8 mouse cellular contexts compared by ENCODE assay signal in the genomic region with DNA sequence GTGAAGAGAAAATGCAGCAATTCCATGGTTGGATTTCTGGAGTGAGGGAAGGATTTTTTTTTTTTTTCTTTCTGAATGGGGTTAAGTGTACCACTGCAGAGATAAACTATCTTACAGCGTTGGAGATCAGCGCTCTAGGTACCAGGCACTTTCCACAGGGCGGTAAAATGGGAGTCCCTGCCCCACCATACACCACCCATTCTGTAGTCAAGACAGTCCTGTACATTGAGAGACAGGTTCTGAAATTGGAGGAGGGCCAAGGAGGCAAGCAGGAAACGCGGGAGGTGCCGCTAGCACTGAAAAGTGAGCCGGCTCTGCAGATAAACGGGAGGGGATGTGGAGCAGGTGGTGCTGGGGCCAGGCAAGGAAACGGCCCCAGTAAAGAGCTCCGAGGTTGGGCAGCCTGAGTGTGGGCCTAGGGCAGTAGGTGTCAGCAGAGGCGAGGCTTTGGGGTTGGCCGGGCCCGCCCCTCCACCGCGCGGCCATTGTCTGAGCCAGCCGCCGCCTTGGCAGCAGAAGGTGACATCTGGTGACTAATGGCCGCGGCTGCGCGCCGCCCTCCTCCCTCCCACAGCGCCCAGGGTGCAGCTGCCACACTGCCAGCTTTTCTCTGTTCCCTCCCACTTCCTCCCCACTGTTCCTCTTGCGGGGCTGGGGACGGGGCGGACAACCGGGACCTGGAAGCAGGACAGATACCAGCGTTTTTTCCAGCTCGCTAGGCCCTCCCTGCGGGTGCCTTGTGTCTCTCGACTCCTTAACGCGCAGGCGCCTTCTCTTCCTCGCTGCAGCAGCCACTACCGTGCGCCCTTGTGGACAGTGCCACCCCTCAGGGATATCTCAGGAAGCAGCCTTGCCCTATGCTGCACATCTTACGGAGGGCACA.
DNase-seq lines count a peak whose midpoint lies in the region; ATAC-seq lines count a peak whose summit lies in the region.

No protein-coding gene starts in this region.

- 0 out of 2 replicates have a peak overlapping the region, but pooled peaks have one; percentile 7 for H3K27ac ChIP-seq in brown adipose tissue, adult 24 weeks (replicated peaks; ENCODE audit: low read depth, low read length)
- peak overlapping the region; percentile 94 for H3K27ac ChIP-seq in forebrain, embryonic 11.5 days (ENCODE audit: low read depth, low read length)
- peak overlapping the region; percentile 93 for H3K27ac ChIP-seq in heart, embryonic 15.5 days
- H3K27ac ChIP-seq in liver, embryonic 12.5 days: peak overlapping the region; percentile 62

- peak overlapping the region; percentile 75 for H3K9ac ChIP-seq in forebrain, embryonic 11.5 days (ENCODE audit: low read length)
- peak overlapping the region; percentile 57 for H3K9ac ChIP-seq in heart, embryonic 15.5 days
- no peak overlapping the region for H3K9ac ChIP-seq in liver, embryonic 12.5 days

- ATAC-seq in forebrain, embryonic 11.5 days (replicated peaks; ENCODE audit: low FRiP score): peak; percentile 96
- peak; percentile 92 for ATAC-seq in heart, embryonic 15.5 days (replicated peaks; ENCODE audit: insufficient number of reproducible peaks, insufficient read depth, low FRiP score, low read depth)
- peak; percentile 84 for ATAC-seq in liver, embryonic 12.5 days

- no peaks in the 10 kb centered on the region for H3K9me3 ChIP-seq in forebrain, embryonic 11.5 days (ENCODE audit: control insufficient read depth, low read length)
- no peaks in the 10 kb centered on the region for H3K9me3 ChIP-seq in heart, embryonic 15.5 days (replicated peaks)
- no peaks in the 10 kb centered on the region for H3K9me3 ChIP-seq in liver, embryonic 12.5 days (replicated peaks)

- peak overlapping the region; percentile 61 for H3K4me3 ChIP-seq in brown adipose tissue, adult 24 weeks (ENCODE audit: insufficient read depth, low read depth, low read length)
- H3K4me3 ChIP-seq in forebrain, embryonic 11.5 days (ENCODE audit: low read depth, low read length): peak overlapping the region; percentile 31
- peak overlapping the region; percentile 51 for H3K4me3 ChIP-seq in heart, embryonic 15.5 days
- H3K4me3 ChIP-seq in liver, embryonic 12.5 days: peak overlapping the region; percentile 50

- peak overlapping the region; percentile 58 for H3K4me2 ChIP-seq in forebrain, embryonic 11.5 days (ENCODE audit: low read depth, low read length, severe bottlenecking)
- H3K4me2 ChIP-seq in heart, embryonic 15.5 days: peak overlapping the region; percentile 69
- H3K4me2 ChIP-seq in liver, embryonic 12.5 days: peak overlapping the region; percentile 70

- whole genome bisulfite sequencing in forebrain, embryonic 11.5 days: 2% methylated on average over 35 of the region's 39 CpGs
- under 1% methylated on average over 39 of the region's 39 CpGs for WGBS in heart, embryonic 15.5 days
- 3% methylated on average over 34 of the region's 39 CpGs for WGBS in liver, embryonic 12.5 days (ENCODE audit: insufficient replicate concordance)

- no peaks in the 10 kb centered on the region for H3K4me1 ChIP-seq in brown adipose tissue, adult 24 weeks (ENCODE audit: control insufficient read depth, insufficient read depth, insufficient read length, low read length)
- H3K4me1 ChIP-seq in forebrain, embryonic 11.5 days (replicated peaks; ENCODE audit: control insufficient read depth, insufficient read depth, low read length): peaks cover 12% of the 10 kb centered on the region; the same call in 1 of the 2 replicates
- peaks cover 18% of the 10 kb centered on the region for H3K4me1 ChIP-seq in heart, embryonic 15.5 days (replicated peaks)
- peaks cover 9% of the 10 kb centered on the region; the same call in 1 of the 2 replicates for H3K4me1 ChIP-seq in liver, embryonic 12.5 days

- H3K36me3 ChIP-seq in forebrain, embryonic 11.5 days (ENCODE audit: control insufficient read depth, insufficient read depth, low read length): no peaks in the 10 kb centered on the region
- no peaks in the 10 kb centered on the region for H3K36me3 ChIP-seq in heart, embryonic 15.5 days
- no peaks in the 10 kb centered on the region for H3K36me3 ChIP-seq in liver, embryonic 12.5 days
- H3K36me3 ChIP-seq in splenic B cell, adult 2 months (ENCODE audit: control insufficient read depth, insufficient read depth, low read length, poor library complexity, severe bottlenecking): no peaks in the 10 kb centered on the region

- DNase-seq in CD4-positive helper T cell, adult 2 months (ENCODE audit: low read depth, low spot score): peak; percentile 70
- peak; percentile 95 for DNase-seq in forebrain, embryonic 11.5 days (ENCODE audit: low spot score)
- DNase-seq in kidney, postnatal 14 days: peak; percentile 92
- DNase-seq in naive thymus-derived CD4-positive, alpha-beta T cell, adult 2 months (ENCODE audit: low read depth): peak; percentile 58
- DNase-seq in splenic B cell, adult 2 months (ENCODE audit: low read depth, low spot score): peak; percentile 67

- H3K27me3 ChIP-seq in forebrain, embryonic 11.5 days (ENCODE audit: control insufficient read depth, insufficient read depth, low read length): no peaks in the 10 kb centered on the region
- H3K27me3 ChIP-seq in heart, embryonic 15.5 days: no peaks in the 10 kb centered on the region
- H3K27me3 ChIP-seq in liver, embryonic 12.5 days (replicated peaks): no peaks in the 10 kb centered on the region
- no peaks in the 10 kb centered on the region for H3K27me3 ChIP-seq in splenic B cell, adult 2 months (ENCODE audit: control insufficient read depth, insufficient read depth, low read length, poor library complexity, severe bottlenecking)

Comparison
In these comparisons a context has a peak if more than half of its experiments do, and no peak if none do; other contexts are left out.
1. Peak in every context shown above with its lines: DNase-seq, ATAC-seq, H3K4me3 ChIP-seq and H3K27ac ChIP-seq.
2. H3K27ac ChIP-seq: peak in every context shown above with its lines; median percentile 94 in forebrain, embryonic 11.5 days; 93 in heart, embryonic 15.5 days; 62 in liver, embryonic 12.5 days; 7 in brown adipose tissue, adult 24 weeks.